Mouse (Mus musculus) induced T-regulatory cell, adult 2 months (primary cell): Measurements from ENCODE around the gene Slc12a8.
A peak's percentile ranks its signal among the peaks of the same experiment; 100 is the strongest.
"Not testable (repeated sequence)": the region's sequence is repeated elsewhere in the genome, so short reads cannot be mapped to it uniquely, and the experiment has no call there.

Experiments
- DNase-seq: peaks from one replicate; pipeline ENCODE4 v3.0.0-alpha.2; 2012; ENCODE audit warnings: low read depth

The Slc12a8 gene

GRCm38 (mm10) chr16:33516807-33517565, at the start of gene Slc12a8:
Gene Slc12a8, plus strand, starts transcription at chr16:33517328.
- DNase-seq: no peak

GRCm38 (mm10) chr16:33467451-33467850, 49.7 kb upstream of the Slc12a8 start:
- no peak for DNase-seq

DNA sequence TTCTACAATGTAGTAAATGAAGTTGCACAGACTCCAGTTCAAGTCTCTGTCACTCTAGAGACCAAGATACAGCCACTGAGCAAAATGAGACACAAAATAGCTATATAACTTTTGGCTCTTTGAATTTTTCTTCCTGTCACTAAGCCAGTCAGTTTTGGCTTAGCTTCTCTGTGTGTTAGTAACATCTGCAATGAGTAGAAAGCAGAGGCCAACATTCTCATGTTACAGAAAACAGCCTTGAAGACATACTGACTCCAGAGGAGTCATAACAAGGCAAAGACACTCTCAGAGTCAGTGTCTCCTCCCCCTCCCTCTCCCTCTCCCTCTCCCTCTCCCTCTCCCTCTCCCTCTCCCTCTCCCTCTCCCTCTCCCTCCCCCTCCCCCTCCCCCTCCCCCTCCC, 47.2 kb upstream of the Slc12a8 start:
- no peak for DNase-seq

GRCm38 (mm10) chr16:33474381-33474780, 42.7 kb upstream of the Slc12a8 start:
- DNase-seq: no peak

DNA sequence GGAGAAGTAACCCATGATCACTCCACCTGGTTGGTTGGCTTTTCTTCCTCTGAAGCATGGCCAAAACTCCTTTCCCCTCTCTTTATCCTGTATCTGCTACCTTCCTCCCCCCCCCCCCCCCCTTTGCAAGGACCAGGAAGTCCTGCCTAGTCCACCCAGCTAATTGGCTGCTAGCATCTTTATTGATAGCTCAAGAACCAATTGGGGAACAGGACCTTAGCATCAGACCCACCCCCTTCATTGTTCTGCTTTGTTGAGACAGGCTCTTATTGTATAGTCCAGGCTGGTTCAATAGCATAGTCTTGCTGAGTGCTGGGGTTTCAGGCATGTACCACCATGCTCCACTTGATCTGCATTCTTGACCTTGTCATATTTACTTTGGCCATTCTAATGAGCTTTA, 37.2 kb upstream of the Slc12a8 start:
- DNase-seq: peak; percentile 11

DNA sequence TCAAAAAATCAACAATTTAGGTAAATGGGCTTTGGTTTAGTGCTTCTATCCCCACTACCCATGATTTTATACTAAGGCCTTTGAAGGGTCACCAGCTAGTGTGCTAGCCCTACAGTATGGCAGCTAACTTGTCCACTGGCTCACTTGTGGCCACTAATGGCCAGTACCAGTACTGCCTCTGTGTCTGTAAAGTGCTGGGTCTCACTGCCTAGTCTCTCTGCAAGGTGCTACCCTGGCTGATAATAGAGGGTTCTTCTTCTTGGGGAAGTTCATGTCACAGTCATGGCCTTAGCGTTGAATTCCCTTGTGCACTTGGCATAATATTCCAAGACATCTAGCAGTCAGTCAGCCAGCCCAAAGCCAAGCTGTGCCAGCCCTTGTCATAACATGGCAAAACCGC, 36.0 kb upstream of the Slc12a8 start:
- DNase-seq: peak; percentile 51

DNA sequence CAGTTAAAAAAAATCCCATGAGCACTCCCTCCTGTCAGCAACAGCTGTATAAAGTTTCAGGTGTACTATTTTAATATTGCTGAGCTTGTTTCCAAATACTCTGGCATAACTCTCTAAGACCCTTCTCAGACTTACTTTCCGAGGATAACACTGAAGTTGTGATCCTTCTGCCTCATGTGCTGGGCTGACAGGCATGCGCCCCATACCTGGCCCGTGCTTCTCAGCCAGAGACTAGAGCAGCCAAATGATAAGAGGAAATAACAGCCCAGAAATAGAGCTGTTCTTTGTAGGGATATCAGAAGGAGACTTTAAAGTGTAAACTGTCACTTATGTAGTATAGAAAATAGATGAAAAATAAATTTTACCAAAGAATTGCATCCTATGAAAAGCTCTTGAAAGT, 34.8 kb upstream of the Slc12a8 start:
- no peak for DNase-seq

- DNase-seq: no peak
These were observed 29.4 kb upstream of the Slc12a8 start for GRCm38 (mm10) chr16:33487709-33488108.

DNA sequence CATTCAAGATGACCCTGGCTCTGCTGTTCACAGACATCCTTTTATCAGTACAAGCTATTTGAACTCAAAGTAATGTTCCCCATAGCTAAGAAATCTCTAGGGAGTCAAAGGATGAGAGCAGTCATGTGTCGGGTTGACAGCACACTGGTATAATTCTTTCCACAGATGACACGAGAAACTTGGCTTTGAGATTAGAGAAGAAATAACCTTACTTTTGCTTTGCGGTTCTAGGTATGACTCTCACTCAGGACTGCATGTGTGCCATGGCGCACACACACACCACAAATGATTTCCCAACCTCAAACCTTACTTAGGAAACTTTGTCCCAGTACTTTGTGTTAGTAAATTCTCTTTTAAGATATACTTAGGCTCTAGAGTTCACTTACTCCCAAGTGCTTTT, 22.8 kb upstream of the Slc12a8 start:
- no peak for DNase-seq

DNA sequence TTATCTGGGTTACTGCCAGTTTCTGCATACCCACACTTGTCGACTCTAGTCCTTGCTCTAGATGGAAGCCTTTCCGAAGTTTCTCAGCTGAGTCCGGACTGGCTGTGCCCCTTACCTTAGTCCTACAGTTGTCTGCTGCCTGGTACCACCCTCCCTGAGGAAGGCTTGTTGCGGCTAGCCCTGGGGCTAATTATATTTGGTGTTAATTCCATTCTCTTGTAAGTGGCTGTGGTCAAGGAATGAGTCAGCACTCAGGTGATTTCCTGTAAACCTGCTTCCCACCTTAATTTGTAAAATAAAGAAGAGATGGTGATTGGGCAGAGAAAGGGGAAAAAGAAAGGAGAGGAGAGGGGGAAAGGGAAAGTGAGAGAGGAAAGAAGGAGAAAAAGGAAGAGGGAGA, 9.0 kb upstream of the Slc12a8 start:
- no peak for DNase-seq

GRCm38 (mm10) chr16:33509231-33509630, 7.9 kb upstream of the Slc12a8 start:
- DNase-seq: not testable (repeated sequence)

DNA sequence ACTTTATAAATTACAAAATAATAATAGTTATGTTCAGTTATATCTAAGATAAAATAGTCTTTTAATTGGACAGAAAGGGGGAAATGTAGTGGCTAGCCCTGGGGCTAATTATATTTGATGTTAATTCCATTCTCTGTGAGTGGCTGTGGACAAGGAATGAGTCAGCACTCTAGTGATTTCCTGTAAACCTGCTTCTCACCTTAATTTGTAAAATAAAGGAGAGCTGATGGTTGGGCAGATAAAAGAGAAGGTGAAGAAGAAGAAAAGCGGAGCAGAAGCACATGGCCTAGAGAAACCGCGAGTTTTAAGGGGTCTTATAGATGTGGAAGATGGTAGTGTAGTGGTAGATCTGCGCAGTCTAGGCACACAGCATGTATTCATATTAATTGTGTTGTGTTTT, 6.3 kb upstream of the Slc12a8 start:
- not testable (repeated sequence) for DNase-seq

GRCm38 (mm10) chr16:33512555-33512954, 4.6 kb upstream of the Slc12a8 start:
- DNase-seq: no peak

- no peak for DNase-seq
These were observed 499 bp downstream of the Slc12a8 start for GRCm38 (mm10) chr16:33517627-33518026.

DNA sequence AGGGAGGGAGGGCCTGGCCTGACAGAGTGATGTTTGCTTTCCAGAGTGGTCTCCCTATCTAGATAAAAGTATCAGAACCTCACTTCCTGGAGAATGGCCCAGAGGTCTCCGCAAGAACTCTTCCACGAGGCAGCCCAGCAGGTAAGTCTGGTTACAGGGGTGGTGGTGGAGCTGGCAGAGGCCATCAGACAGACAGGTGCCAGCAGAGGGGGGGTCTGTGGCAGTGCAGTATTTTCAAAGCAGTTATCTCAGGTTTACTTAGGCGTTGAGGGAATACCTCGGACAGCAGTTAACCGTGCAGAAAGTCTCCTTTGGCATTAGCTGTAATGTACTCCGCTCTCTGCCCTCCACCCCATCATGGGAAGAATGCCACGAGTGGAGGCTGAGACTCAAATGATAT, 1.1 kb downstream of the Slc12a8 start:
- no peak for DNase-seq

DNA sequence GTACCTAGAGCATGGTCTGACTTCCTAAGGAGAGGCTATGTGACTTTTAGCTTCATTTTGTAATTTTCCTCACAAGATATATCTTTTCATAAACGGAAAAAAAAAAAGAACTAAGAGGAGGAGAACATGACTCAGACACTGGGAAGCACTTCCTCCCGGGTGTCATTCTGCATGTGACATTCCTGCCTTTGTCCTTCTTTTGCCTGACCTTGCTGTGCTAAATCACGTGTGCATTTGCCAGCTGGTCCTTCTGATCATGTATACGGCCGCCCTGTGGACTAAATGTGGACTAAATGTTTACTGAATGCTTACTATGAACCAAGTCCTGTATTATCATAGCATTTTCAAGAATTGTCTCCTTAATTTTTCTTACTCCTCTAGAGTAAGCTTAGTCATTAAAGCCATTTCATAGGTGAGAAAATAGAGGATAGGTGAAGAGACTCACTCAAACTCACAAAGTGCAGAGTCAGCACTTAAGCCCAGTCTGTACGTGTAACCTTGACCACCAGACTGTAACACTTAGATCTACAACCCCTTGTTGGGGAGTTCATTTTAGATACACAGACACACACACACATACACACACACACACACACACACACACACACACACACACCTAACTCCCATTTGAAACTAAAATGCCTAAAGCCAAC, 2.9 kb downstream of the Slc12a8 start:
- no peak for DNase-seq

DNA sequence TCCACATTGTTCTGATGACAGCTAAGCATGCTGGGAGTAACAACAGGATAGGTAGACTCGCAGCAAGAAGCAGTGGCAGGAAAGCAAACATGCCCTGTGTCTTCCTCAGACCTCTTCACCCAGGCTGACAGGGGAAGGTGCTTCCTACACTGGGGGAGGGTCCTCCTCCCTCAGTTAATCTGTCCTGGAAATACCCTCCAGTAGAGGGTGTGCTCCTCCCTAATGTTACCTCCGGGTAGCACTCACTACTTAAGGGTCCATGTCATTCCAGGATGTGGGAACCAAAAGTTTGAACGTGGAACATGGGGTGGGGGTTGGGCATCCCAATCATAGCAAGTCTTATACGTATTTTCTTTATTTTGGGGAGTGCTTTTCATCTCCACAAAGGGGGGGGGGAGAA, 5.4 kb downstream of the Slc12a8 start:
- no peak for DNase-seq

DNA sequence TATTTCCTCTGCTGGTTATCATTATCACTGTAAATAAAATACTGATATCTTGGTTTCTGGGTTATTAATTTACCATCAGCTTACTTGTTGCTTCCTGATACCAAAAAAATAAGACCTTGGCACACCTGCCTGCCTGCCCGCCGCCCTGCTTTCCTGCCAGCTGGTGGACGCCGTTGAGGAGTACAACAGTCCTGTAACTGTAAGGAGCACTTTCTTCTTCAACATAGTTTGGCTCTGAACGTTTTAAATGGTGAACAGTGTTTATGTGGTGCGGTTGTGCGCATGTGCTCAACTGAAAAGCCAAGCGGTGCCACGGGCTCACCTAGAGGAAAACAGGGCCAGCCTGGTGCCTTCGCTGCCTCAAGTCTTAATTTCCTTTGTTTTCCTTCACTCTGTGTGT, 6.4 kb downstream of the Slc12a8 start:
- DNase-seq: no peak

DNA sequence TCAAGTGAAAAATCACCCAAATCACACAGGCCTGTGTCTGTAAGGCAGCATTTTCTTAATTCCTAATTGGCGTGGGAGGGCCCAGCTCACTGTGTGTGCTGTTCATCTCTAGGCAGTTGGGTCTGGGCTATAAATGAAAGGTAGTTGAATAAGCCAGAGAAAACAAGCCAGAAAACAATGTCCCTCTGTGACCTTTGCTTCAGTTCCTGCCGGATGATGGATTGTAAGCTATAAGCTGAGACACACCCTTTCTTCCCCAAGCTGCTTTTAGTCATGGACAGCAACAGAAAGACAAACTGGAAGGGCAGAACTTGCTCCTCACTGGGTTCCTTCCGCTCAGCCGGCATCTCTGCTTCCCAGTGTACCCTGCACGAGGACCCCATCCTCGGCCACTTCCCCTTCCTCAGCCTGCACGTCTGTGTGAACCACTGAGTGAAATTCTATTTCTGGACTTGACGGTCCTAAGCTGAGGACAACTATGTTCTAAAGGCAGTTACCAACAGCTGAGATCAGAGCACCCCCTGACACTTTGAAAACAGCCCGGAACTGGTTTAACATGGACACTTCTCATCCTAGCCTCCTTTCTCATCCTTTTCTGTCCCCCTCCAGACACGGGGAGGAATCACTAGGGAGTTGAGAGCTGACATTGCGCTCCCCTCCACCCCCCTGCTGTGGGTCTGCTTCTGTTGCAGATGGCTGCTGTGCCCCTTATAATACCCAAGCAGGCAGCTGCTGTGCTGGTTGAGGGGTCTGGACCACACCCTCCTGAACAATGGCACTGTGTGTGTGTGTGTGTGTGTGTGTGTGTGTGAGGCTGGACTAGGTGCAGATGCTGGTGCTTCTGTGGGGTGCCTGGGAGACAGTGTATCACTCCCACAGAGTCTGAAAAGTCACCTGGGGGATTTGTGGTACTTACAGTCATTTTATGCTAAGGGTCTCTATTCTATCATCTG, 12.7 kb downstream of the Slc12a8 start:
- DNase-seq: no peak

- DNase-seq: no peak
These were observed 14.1 kb downstream of the Slc12a8 start for GRCm38 (mm10) chr16:33531184-33531583.

GRCm38 (mm10) chr16:33536456-33536855, 19.3 kb downstream of the Slc12a8 start:
- no peak for DNase-seq

DNA sequence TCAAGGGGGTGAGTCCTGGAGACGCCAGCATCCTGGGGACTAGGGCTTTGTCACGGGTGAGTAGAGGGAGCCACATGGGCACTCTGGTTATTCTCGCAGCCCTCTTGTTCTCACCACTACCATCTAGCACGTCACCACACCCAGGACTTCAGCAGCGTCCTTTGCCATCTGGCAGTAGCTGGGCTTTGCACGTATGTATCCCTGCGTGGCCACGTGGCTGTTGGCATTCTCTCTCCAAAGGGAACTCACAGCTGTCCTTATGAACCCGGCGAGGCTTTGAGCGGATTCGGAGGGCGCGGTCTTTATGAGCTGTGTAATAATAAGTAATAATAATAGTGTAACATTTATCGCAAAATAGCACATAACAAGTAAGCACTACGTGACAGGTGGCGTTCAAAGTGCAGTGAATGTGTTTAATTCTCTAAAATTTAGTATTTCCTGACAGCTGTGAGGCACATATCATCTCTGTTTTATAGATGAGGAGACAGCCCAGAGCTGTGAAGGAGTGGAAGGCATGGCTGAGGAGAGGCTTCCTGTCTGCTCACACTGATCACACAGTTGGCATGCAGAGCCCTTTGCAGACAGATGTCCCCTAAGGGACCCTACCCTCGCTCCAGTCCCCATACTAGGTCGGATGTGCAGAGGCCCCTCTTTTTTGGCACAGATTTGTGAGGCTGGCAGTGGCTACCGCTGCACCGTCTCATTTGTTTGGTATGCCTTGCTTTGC, 20.5 kb downstream of the Slc12a8 start:
- no peak for DNase-seq
